ENCODE assay signal across 9 mouse cellular contexts in genomic region chr13:36578569-36579333, GRCm38 (mm10).
A peak's percentile ranks its signal among the peaks of the same experiment; 100 is the strongest.
DNase-seq lines count a peak whose midpoint lies in the region; ATAC-seq and TF ChIP-seq lines count a peak whose summit lies in the region.
"Had no signal": no experiment of that assay in that cellular context is flagged by ENCODE, and none has a peak within 500 bp of the region (broad histone marks: within the 10 kb centered on the region; RNA-seq: fewer than 3 reads in every experiment).

No protein-coding gene starts in this region.

- no peak for TF ChIP-seq CTCF in E14TG2a.4 (conservative IDR thresholded peaks at IDR 0.05; ENCODE audit: low read length)
- peak; percentile 25 for TF ChIP-seq CTCF in heart, postnatal 0 days (IDR thresholded peaks at IDR 0.05; ENCODE audit: low read depth)

- no peaks in the 10 kb centered on the region for H3K9me3 ChIP-seq in E14TG2a.4 (ENCODE audit: low read length)
- H3K9me3 ChIP-seq in forebrain, embryonic 14.5 days (replicated peaks; ENCODE audit: control insufficient read depth, low read length): no peaks in the 10 kb centered on the region
- H3K9me3 ChIP-seq in heart, postnatal 0 days (replicated peaks; ENCODE audit: control insufficient read depth, low read length): no peaks in the 10 kb centered on the region
- no peaks in the 10 kb centered on the region for H3K9me3 ChIP-seq in liver, embryonic 12.5 days (replicated peaks)
- no peaks in the 10 kb centered on the region for H3K9me3 ChIP-seq in neural tube, embryonic 13.5 days

- ATAC-seq in forebrain, embryonic 14.5 days: peak; percentile 97
- peak; percentile 87 for ATAC-seq in heart, postnatal 0 days (ENCODE audit: insufficient read depth, low read depth)
- ATAC-seq in liver, embryonic 12.5 days: peak; percentile 78
- peak; percentile 96 for ATAC-seq in neural tube, embryonic 13.5 days (ENCODE audit: low read depth)

- no peak for TF ChIP-seq EP300 in heart, postnatal 0 days (IDR thresholded peaks at IDR 0.05; ENCODE audit: low read depth)

- peak overlapping the region; percentile 71 for H3K9ac ChIP-seq in forebrain, embryonic 14.5 days (ENCODE audit: low read length)
- 0 out of 2 replicates have a peak overlapping the region, but pooled peaks have one; percentile 1 for H3K9ac ChIP-seq in heart, postnatal 0 days (replicated peaks; ENCODE audit: low read depth, low read length)
- H3K9ac ChIP-seq in liver, embryonic 12.5 days: peak overlapping the region; percentile 55
- peak overlapping the region; percentile 74 for H3K9ac ChIP-seq in neural tube, embryonic 13.5 days

- no peaks in the 10 kb centered on the region for H3K36me3 ChIP-seq in E14TG2a.4 (ENCODE audit: insufficient read depth, low read length)
- no peaks in the 10 kb centered on the region for H3K36me3 ChIP-seq in forebrain, embryonic 14.5 days (ENCODE audit: control insufficient read depth, insufficient read depth, low read length)
- H3K36me3 ChIP-seq in heart, postnatal 0 days (replicated peaks; ENCODE audit: control insufficient read depth, insufficient read depth, low read length): no peaks in the 10 kb centered on the region
- no peaks in the 10 kb centered on the region for H3K36me3 ChIP-seq in liver, embryonic 12.5 days
- no peaks in the 10 kb centered on the region for H3K36me3 ChIP-seq in neural tube, embryonic 13.5 days

- H3K4me3 ChIP-seq in E14TG2a.4 (replicated peaks; ENCODE audit: low read length): peak overlapping the region; percentile 84
- H3K4me3 ChIP-seq in forebrain, embryonic 14.5 days (ENCODE audit: low read depth, low read length): peak overlapping the region; percentile 44
- H3K4me3 ChIP-seq in heart, postnatal 0 days (ENCODE audit: low read depth, low read length): peak overlapping the region; percentile 42
- H3K4me3 ChIP-seq in liver, embryonic 12.5 days: peak overlapping the region; percentile 42
- H3K4me3 ChIP-seq in neural tube, embryonic 13.5 days: peak overlapping the region; percentile 46

- peaks cover 26% of the 10 kb centered on the region for H3K27me3 ChIP-seq in E14TG2a.4 (ENCODE audit: insufficient read depth, low read length)
- H3K27me3 ChIP-seq in forebrain, embryonic 14.5 days (replicated peaks; ENCODE audit: control insufficient read depth, insufficient read depth, low read length): no peaks in the 10 kb centered on the region
- H3K27me3 ChIP-seq in heart, postnatal 0 days (ENCODE audit: control insufficient read depth, insufficient read depth, low read length): no peaks in the 10 kb centered on the region
- H3K27me3 ChIP-seq in liver, embryonic 12.5 days (replicated peaks): peaks cover 39% of the 10 kb centered on the region
- H3K27me3 ChIP-seq in neural tube, embryonic 13.5 days: no peaks in the 10 kb centered on the region
- H3K27me3 ChIP-seq: CH12.LX had no signal

- H3K4me2 ChIP-seq in forebrain, embryonic 14.5 days (ENCODE audit: low read length): peak overlapping the region; percentile 70
- H3K4me2 ChIP-seq in heart, postnatal 0 days (ENCODE audit: low read depth, low read length): peak overlapping the region; percentile 68
- peak overlapping the region; percentile 59 for H3K4me2 ChIP-seq in liver, embryonic 12.5 days
- H3K4me2 ChIP-seq in neural tube, embryonic 13.5 days: peak overlapping the region; percentile 64

- DNase-seq in cerebellum, adult 11 months: peak; percentile 88
- DNase-seq in forebrain, embryonic 14.5 days (ENCODE audit: low spot score): peak; percentile 93
- peak; percentile 19 for DNase-seq in heart, postnatal 0 days (ENCODE audit: low spot score)
- peak; percentile 64 to 81 for DNase-seq in kidney, postnatal 36 days
- DNase-seq in thymus, postnatal 4 days: peak; percentile 42

- under 1% methylated on average over 40 of the region's 41 CpGs for WGBS in forebrain, embryonic 14.5 days
- 3% methylated on average over 41 of the region's 41 CpGs for WGBS in heart, postnatal 0 days
- WGBS in liver, embryonic 12.5 days (ENCODE audit: insufficient replicate concordance): 2% methylated on average over 41 of the region's 41 CpGs
- WGBS in neural tube, embryonic 13.5 days: 2% methylated on average over 41 of the region's 41 CpGs

- peaks cover 35% of the 10 kb centered on the region for H3K4me1 ChIP-seq in E14TG2a.4 (replicated peaks; ENCODE audit: low read depth, low read length)
- H3K4me1 ChIP-seq in forebrain, embryonic 14.5 days (ENCODE audit: control insufficient read depth, insufficient read depth, low read length): peaks cover 28% of the 10 kb centered on the region
- 0 out of 2 replicates have a peak, but pooled peaks cover 7% of the 10 kb centered on the region for H3K4me1 ChIP-seq in heart, postnatal 0 days (ENCODE audit: control insufficient read depth, insufficient read depth)
- H3K4me1 ChIP-seq in liver, embryonic 12.5 days: peaks cover 10% of the 10 kb centered on the region; the same call in 1 of the 2 replicates
- peaks cover 44% of the 10 kb centered on the region for H3K4me1 ChIP-seq in neural tube, embryonic 13.5 days (replicated peaks)

- H3K27ac ChIP-seq in forebrain, embryonic 14.5 days (ENCODE audit: low read depth, low read length): peak overlapping the region; percentile 87
- H3K27ac ChIP-seq in heart, postnatal 0 days (ENCODE audit: low read depth): no peak overlapping the region; the same call in 1 of the 2 replicates
- H3K27ac ChIP-seq in liver, embryonic 12.5 days: peak overlapping the region; percentile 67; the same call in 1 of the 2 replicates
- peak overlapping the region; percentile 90 for H3K27ac ChIP-seq in neural tube, embryonic 13.5 days (replicated peaks)

Comparison
In these comparisons a context has a peak if more than half of its experiments do, and no peak if none do; other contexts are left out.
1. DNase-seq: peak in every context shown above with its lines; median percentile 93 in forebrain, embryonic 14.5 days; 88 in cerebellum, adult 11 months; 72 in kidney, postnatal 36 days; 42 in thymus, postnatal 4 days; 19 in heart, postnatal 0 days.
2. H3K9ac ChIP-seq: peak in every context shown above with its lines; median percentile 74 in neural tube, embryonic 13.5 days; 71 in forebrain, embryonic 14.5 days; 55 in liver, embryonic 12.5 days; 1 in heart, postnatal 0 days.